Mouse (Mus musculus): ENCODE data around the gene Cav1.

Gene Cav1

DNA sequence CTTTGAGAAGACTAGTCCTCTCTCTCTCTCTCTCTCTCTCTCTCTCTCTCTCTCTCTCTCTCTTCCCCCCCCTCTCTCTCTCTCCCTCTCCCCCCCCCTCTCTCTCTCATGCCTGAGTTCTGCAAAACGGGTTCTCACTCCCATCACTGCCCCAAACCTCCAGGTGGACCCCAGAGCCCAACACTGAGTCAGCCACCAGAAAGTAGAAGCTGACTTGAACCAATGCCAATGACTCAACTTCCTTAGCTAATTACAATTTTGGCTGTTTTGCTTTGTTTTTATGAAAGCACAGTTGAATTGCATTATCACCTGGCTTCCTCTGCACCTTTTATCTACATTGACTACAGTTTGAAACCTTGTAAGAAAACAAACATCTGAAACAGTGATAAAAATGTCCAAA is 11.8 kb downstream of the Cav1 start:
- DNase-seq: no peak

DNA sequence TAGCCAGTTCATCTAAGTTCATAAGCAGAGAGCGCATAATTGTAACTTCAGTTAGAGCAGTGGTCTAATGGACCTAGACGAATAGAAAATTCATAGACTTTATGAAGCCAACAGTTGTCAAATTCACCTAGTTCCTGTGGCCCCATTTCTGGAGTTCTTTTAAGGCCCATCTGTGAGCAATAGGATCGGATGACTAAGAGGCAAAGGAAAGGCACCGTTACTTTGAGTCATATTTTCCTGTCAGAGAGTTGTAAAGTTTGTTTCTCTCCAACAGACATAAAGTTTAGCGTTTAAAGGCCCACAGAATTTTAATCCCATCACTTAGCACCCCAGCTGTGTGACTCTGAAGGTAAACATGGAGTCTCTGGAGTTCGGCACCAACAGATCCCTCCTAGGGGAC is 15.8 kb downstream of the Cav1 start:
- DNase-seq: no peak

DNA sequence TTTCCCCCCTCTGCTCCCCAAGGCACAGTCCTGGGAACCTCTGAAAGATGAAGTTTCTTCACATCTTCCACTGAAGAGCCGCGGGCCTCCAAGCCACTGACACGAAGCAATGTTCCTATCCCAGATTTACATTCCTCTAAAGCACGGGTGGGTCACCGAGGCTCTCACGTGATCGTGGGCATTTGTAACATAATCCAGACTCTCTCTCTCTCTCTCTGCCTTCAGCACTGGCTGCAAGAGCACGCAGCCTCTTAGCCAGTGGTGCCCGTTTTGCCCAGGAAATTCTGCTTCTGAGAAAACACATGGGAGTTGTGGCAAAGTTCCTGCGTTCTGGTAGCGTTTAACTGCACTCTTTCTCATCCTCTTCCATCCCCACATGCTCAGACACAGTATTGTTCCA is 21.1 kb downstream of the Cav1 start:
- DNase-seq: no peak

DNA sequence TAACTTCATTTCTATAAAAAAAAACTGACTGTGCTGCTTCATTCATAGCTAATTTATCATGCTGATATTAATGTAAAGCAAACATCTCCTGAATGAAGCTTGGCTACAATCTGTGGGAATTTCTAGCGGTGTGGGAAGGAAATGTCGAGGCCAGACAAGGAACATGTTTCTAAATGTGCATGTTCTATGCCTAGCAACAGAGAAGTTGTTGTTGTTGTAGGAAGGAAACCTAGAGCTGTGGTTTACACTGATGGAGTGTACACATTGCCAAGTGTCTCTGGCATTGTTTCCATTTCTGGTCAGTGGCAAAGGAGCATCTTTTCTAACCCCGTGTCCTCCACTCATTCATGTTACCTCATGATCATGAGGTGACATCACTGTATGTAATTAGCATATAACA is 23.7 kb downstream of the Cav1 start:
- no peak for DNase-seq

DNA sequence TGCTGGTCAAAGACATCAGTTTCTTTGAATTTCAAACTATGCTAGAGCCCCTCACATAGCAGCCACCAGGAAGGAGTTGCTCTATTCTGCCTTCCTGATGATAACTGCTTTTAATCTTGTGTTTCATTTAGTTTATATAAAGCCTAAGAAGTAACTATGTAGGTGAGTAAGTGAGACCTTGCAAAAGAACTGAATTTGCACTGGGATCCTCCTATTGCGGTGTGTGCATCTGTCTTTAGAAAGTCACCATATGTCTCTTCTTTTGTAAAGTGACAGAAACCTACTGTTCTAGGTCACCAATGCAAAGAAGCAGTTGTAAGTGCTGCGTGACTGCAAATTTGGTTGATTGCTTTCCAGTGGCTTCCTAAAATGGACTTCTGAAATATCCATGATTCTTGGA is 31.6 kb downstream of the Cav1 start:
- DNase-seq: no peak

DNA sequence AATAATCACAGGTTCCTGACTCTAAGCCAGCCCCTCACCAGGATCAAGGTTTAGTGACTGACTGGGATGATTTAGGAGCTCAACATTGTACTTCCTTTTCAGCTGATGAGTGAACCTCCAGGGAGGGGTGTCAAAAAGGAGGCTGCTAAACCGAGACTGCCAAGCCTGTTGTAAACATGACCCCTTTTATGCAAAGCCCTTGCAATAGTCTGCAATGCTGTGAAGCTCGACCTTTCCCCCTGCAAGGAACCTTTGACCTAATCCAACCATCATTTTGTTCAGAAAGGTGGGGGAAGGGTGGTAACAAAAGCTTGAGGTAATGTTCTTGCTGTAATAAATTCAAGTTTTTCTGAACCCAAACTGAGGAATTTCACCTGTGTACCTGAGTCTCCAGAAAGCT is 34.3 kb downstream of the Cav1 start:
- no peak for DNase-seq

DNA sequence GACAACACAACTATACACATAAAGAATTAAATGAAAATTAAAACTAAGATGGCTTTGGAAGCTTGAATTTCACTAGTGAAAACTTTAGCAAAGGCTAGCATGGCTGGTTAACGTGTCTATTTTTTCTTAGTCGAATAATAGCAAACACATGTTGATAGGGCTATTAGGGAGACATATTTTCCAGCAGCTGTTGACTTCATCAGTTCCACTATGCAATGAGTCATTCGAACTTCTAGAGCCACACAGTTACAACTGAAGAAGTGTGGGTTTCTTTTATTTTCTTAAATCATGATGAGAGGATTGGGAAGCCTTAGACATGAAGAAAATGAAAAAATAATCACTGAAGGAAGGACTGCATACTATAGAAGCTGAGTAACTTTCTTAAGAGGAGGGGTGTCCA is 41.9 kb downstream of the Cav1 start:
- DNase-seq: no peak

DNA sequence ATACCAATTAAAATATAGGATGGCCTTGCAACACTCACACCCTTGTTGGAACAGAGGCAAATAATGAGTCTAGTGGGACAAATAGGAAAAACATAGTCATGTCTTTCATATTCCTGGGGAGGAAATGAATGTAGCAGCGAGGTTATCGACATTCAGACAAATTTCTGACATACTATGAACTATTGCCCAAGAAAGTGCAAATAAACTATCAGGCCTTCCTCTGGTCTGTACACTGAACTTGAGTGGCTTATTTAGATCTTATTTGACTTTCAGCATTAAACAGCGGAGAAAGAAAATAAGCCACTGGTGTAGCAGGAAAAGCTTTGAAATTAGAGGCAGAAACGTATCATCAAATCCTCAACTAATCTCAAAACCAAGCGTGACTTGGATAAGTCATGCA is 44.7 kb downstream of the Cav1 start:
- DNase-seq: no peak

DNA sequence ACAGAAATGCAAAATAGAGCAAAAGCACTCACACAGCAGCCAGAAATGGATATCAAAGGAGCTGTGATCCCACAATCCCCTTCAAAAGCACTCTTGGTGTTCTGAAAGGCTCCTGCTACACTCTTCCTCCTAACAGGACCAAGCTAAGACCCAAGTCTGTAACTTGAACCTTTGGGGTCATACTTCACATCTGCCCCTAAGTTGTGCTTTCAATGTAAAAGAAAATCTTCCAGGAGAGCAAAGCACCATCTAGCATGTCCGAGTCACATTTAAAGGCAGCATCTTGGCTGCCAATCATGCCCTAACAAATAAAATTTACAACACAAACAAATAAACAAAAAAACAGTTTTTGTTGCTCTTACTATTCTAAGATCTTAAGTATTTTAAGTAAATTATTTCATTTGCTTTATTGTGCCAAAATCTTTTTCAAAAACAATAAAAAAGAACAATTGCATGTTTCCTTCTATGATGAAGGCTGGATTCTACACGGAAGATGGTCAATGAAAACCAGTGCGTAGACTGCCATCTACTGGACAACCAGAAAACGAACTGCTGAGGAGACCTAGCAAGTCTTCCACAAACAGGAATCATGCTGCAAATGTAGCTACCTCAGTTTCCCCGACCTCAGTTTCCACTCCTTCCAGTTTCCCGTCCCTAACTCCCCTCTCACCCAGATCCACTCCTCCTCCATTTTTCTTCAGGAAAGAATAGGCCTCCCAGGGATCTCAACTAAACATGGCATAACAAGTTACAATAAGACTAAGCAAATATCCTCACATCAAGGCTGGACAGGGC is 53.0 kb downstream of the Cav1 start:
- DNase-seq: peak; percentile 22

DNA sequence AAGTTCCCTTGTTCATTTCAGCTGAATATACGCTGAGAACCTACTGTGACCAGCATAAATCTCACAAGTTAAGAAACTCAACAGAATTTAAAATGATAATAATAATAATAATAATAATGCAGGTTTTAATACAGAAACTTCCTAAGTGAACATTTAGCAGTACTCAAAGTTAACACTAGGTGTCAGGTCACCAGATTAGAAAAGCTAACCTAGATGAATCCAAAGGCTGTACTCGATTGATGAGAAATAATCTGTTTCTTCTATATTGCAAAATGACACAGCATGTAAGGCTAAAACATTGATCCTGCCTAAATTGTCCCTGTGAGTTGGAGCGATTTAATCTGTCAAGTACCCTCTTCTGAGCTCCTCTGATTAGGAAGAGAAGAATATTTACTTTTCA is 56.6 kb downstream of the Cav1 start:
- DNase-seq: no peak

DNA sequence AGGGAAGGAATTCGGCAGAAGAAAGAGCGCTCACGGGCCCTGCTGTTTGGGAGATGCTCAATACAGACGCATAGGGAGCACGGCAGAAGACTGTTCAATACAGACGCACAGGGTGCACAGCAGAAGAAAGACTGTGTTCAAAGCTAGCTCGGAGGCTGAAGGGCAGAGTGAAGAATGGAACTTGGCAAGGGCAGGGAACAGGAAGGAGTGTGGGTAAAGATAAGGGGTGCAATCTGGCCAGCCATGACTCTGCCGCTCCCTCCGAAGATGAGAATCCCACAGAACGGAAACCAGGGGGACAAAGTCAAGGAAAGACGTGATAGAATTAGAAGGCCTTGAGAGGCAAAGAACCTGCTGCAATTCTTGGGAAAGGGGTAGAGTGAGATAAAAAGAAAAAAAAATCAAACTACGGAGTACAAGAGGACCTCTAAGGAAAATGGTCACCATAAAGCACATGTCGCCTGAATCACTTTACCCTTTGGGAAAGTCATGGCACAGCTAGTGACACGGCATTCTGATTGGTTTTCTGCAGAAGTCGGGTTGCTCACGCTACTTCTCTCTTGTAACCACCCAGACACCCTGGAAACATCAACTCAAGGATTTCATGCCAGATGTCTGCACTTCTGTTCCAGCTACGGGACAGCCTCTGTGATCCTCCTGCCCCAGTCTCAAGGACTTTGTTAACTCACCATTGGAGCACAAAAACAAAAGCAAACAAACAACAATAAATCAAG is 57.5 kb downstream of the Cav1 start:
- DNase-seq: no peak

DNA sequence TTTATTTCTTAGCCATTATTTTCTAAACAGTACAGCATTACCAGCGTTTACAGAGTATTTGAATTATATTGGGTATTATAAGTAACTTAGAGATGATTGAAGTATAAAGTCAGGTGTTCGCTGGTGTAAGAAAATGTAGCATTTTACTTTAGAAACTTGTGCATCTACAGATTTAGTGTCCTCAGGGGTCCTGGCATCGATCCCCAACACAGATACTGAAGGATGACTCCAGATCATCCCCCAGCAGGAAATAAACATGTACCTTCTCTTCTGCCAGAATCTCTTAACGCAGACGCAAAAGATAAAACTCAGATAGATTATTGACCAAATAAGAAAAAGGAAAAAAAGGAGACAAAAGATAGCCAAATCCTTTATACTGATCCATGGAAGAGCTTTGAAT is 68.2 kb downstream of the Cav1 start:
- no peak for DNase-seq

DNA sequence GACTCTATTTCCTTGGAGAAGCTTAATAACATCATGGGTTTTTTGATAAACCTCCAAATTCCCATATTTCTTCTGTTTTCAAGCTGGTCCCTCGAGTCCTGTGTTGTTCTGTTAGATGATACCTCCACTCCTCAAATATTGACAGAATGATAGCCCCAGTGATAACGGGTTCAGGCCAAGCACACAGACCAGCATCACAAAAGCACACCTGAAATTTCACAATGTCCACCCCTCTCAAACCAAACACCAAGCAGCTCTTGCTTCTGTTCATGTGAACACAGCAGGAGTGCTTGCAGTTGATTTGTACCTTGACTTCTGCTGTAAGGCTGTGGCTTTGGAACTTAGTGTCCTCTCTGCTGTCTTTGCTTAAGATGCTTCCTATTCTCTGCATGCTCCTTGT is 71.2 kb downstream of the Cav1 start:
- DNase-seq: no peak

DNA sequence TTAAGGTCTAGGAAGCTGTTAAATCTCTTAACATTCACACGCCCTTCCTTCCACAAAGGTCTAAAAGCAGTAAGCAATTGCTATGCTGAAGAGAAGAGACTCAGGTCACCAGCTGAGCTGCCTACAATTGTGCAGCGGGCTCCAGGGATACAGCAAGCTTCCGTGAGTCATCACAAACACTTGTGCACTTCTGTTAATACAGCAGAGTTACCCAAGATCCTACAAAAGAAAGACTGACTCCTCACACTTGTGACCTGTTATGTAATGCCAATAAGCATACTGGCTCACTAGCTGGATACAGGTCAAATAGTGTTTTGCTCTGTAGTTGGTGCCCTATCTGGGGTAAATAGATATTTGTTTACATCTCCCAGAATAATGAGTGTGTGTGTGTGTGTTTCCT is 74.0 kb downstream of the Cav1 start:
- no peak for DNase-seq

DNA sequence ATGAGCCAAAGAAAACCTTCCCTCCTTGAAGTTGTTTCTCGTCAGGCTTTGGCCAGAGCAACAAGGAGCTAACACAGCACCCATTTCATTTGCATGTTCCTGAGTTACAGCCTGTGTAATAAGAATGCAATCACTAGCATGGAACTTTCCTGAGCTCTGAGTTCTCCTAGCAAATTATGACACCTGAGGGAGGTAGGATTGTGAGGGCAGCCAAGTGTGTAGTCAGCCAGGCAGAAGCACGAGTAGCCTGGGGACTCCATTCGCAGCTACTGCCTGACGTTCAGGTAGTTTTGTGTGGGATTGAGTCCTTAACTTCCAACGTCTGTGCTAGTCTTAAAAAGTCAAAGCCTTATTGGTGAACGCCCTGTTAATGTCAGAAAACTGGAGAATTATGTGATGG is 75.6 kb downstream of the Cav1 start:
- no peak for DNase-seq

DNA sequence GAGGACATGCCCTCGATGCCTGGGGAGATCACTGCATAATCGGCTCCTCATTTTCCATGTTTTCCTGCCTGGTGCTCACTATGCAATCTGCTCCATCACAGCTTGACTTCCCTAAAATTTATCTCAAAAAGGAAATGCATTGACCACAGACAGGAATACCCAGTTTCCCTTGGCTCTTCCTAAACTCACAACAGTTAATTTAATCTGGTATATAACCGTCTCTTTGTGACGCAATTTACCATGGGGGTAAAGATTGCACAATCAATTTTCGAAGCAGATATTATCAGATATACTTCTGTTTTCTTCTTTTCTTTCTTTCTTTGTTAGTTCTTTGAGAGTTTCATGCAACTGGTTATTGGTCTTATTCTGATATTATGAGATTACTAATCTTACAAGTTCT is 79.4 kb downstream of the Cav1 start:
- no peak for DNase-seq

DNA sequence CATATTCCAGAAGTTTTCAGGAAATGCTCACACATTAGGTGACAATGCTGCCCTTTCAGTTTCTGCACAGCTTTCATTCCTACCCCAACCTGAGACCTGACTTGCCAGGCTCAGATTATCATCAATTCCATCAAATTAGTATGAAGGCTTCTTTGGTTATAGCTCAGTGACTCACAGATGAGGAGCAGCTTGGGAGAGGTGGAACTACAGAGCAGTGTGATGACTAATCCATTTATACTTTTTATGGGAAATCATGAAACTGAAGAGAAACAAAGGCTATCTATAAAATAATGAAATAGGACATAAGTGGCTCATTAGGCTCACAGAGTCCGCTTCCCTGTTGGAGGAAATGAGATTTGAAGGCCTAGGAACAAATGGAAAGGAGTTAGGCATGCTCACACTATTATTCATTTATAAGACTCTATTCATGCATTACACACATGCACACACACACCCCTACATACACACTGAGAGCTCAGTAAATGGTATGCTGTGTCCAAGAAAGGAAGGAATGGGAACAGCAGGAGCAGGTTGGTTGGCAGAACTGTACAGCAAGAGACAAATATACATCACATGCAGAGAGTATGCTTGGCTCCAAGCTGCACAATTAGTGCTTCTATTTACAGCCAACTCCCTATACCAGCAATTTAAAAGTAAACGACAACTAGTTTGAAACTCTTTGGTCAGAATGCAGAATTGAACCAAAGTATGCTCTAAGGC is 82.0 kb downstream of the Cav1 start:
- no peak for DNase-seq

Data from cerebellum, adult 8-10 months (tissue).